Mouse (Mus musculus): ENCODE results near the gene Acap2.

GRCm38 (mm10) chr16:31170297-31170696, 30.7 kb downstream of the Acap2 start:
- TF ChIP-seq CTCF (IDR thresholded peaks at IDR 0.05; ENCODE audit: low read depth) (peak; percentile 59), EP300 (optimal IDR thresholded peaks at IDR 0.05) (no peak)
